Mouse (Mus musculus) heart, adult 2 months (tissue): ENCODE data around the gene Rnf150. TPM values are rescaled to one million over a fixed set of nuclear protein-coding genes. Genes with fewer than 3 reads are reported as not detected.

Experiments used
- DNase-seq, 2 experiments: peaks; one replicate each; pipeline ENCODE4 v3.0.0; 2021
- H3K27ac ChIP-seq: fragments of 200-600 bp; 2 replicates; pipeline ENCODE4 v1.8.1; 2022
- H3K27me3 ChIP-seq: fragments of 200-500 bp; 2 replicates; pipeline ENCODE4 v1.6.1; 2012; ENCODE audit warnings: mild to moderate bottlenecking, low read length, inconsistent platforms, mixed read lengths; ENCODE audit not compliant: control insufficient read depth, insufficient read depth
- H3K36me3 ChIP-seq: fragments of 200-500 bp; 2 replicates; pipeline ENCODE4 v1.6.1; 2012; ENCODE audit warnings: low read length, inconsistent platforms; ENCODE audit not compliant: control insufficient read depth, insufficient read depth
- H3K4me1 ChIP-seq: fragments of 200-500 bp; 2 replicates; pipeline ENCODE4 v1.6.1; 2011; ENCODE audit warnings: low read length; ENCODE audit not compliant: control insufficient read depth, insufficient read depth
- H3K4me3 ChIP-seq: fragments of 200-600 bp; 2 replicates; pipeline ENCODE4 v1.8.1; 2022
- H3K79me2 ChIP-seq: fragments of 200-500 bp; replicated peaks from 2 replicates; pipeline ENCODE4 v1.6.1; 2012; ENCODE audit warnings: mild to moderate bottlenecking, inconsistent platforms, low read length, moderate library complexity, mixed read lengths; ENCODE audit not compliant: control insufficient read depth, insufficient read depth
- H3K9ac ChIP-seq: fragments of 200-500 bp; 2 replicates; pipeline ENCODE4 v1.6.1; 2012; ENCODE audit warnings: low read depth, mild to moderate bottlenecking, control low read depth, inconsistent platforms, low read length, mixed read lengths
- CTCF ChIP-seq: fragments of 200-600 bp; IDR thresholded peaks from 2 replicates; pipeline ENCODE4 v1.8.1; 2022; ENCODE audit warnings: antibody characterized with exemption, mild to moderate bottlenecking, moderate library complexity
- EP300 ChIP-seq: fragments of 200-500 bp; IDR thresholded peaks from 2 replicates; pipeline ENCODE4 v1.6.1; 2011; ENCODE audit warnings: low read depth, low read length, control low read depth; ENCODE audit not compliant: insufficient read depth
- POLR2A ChIP-seq: fragments of 200-500 bp; IDR thresholded peaks from 2 replicates; pipeline ENCODE4 v1.6.1; 2011; ENCODE audit warnings: mild to moderate bottlenecking, low read depth, low read length, control low read depth; ENCODE audit not compliant: insufficient read depth
- WGBS: fragments of 180-500 bp; shearing (Covaris S2); methylation state at CpG from one replicate; pipeline ENCODE4 v1.1.7; 2018; 5-methylcytosine and 5-hydroxymethylcytosine counted together
- intact Hi-C: fragments of 180-260 bp; cut with DNase I; formaldehyde crosslinking; loops from one replicate; pipeline ENCODE4 v1.15.1; 2025
- polyA plus RNA-seq: library from polyadenylated mRNA; depleted of rRNA; stranded (reverse); fragments of >200 nt; gene quantifications from 2 replicates; pipeline ENCODE4 v1.2.3, GENCODE M21; 2012
- total RNA-seq, 2 experiments: library from RNA; stranded (reverse); gene quantifications; 2 replicates each; pipeline ENCODE4 v1.2.3; 2021

The Rnf150 gene
- total and polyA plus RNA-seq, 3 experiments, result 6.6 to 14.2 (median 12.2) TPM

DNA sequence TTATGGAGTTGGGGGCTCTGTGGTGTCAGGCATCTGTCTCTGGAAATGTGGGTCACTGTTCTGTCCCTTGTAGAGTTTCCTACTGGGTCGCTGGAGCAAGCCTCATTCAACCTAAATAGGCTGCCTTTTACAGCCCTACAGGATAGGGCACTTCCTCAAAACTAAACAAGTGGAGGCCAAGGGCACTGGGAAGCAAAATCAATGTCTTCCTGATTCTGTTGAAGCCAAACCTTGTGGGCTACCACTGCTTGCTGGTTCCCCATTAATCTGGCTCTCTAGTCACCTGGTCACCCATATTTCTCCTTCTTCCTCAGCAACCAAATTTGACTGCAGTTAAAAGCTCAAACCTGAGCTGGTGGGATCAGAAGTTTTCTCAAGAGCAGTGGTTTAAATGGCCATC lies 19.5 kb upstream of the Rnf150 start:
- Histone ChIP-seq H3K36me3 (no peaks in the 10 kb centered on the region), H3K4me1 (no peaks in the 10 kb centered on the region), H3K9ac (no peak overlapping the region), H3K27me3 (no peaks in the 10 kb centered on the region), H3K4me3 (no peak overlapping the region), H3K27ac (no peak overlapping the region), H3K79me2 (no peaks in the 10 kb centered on the region; the same call in 1 of the 2 replicates)
- 14% methylated on average over 1 of the region's 1 CpGs for WGBS
- no peak for DNase-seq
- TF ChIP-seq EP300, result no peak
- no peak for TF ChIP-seq POLR2A
- TF ChIP-seq CTCF, result no peak
- intact Hi-C loops, result loop anchor here (10.0 kb wide), 1 partner anchor 1499 kb away; the partner anchor contains the start of gene Inpp4b

DNA sequence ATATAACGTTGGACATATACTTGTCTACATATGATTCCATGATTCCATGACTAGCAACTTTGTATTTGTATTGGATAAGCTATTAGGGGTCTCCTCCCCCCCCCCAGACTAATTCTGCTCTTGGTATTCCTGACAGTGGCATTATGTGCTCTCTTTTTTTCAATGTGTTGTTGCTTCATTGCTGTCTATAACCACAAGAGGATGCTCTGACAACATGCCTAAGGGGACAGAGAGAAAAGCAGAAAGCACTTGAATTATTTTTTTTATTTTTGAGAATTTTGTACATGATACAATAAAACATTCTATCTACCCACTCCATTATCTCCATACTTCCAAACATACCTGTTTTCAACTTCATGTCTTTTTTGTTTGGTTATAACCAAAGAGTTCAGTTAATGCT lies 18.7 kb upstream of the Rnf150 start:
- Histone ChIP-seq H3K4me1 (no peaks in the 10 kb centered on the region), H3K4me3 (no peak overlapping the region), H3K27me3 (no peaks in the 10 kb centered on the region), H3K27ac (no peak overlapping the region), H3K79me2 (no peaks in the 10 kb centered on the region), H3K36me3 (no peaks in the 10 kb centered on the region), H3K9ac (no peak overlapping the region)
- no peak for DNase-seq
- 43% methylated on average over 1 of the region's 1 CpGs for WGBS
- TF ChIP-seq CTCF, result no peak
- TF ChIP-seq POLR2A, result no peak
- TF ChIP-seq EP300, result no peak
- intact Hi-C loops, result loop anchor here (10.0 kb wide), 1 partner anchor 1500 kb away; the partner anchor contains the start of gene Inpp4b

DNA sequence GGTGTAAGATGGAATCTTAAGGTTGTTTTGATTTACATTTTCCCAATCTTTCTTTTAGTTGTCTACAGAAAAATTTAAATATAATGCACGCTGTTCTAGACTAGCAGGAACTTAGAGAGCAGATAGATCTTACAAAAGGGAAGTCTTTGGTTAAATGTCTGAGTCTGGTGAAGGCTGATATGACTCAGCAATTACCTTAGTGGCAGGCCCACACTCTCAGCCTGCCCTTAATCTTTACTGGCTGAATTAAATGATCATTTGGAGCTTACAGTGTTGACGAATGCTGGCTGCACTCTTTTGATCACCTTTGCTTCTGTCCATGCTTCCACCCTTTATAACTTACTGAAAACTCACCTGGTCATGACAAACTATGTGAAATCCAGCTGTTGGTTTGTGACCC lies 17.1 kb upstream of the Rnf150 start:
- TF ChIP-seq POLR2A (no peak), CTCF (no peak), EP300 (no peak)
- no peak for DNase-seq
- H3K27ac ChIP-seq, result no peak overlapping the region
- WGBS, result 53% methylated on average over 2 of the region's 2 CpGs
- H3K9ac ChIP-seq, result no peak overlapping the region
- no peak overlapping the region for H3K4me3 ChIP-seq
- no peaks in the 10 kb centered on the region for H3K79me2 ChIP-seq
- intact Hi-C loops, result loop anchor here (10.0 kb wide), 1 partner anchor 1501 kb away; the partner anchor contains the start of gene Inpp4b
- no peaks in the 10 kb centered on the region for H3K4me1 ChIP-seq
- H3K36me3 ChIP-seq, result no peaks in the 10 kb centered on the region
- H3K27me3 ChIP-seq, result no peaks in the 10 kb centered on the region

DNA sequence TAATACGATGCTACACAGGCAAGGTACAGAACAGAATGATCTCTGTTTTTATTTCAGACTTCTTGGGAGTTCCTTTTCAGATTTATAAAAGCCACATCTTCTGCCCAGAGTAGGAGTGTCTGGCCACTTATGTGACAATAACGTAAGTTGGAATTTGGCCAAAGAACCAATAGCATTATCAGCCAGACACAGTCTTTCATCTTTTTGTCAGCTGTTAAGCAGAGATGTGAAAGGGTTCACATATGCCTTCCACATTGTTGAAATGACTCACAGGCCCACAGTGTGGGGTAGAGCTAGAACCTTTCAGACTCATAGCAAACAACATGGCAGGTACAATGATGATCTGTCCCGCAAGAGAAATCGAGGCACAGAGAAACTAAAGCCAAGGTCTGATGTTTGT lies 16.4 kb upstream of the Rnf150 start:
- TF ChIP-seq EP300, result no peak
- TF ChIP-seq POLR2A, result no peak
- TF ChIP-seq CTCF, result no peak
- Histone ChIP-seq H3K79me2 (no peaks in the 10 kb centered on the region), H3K4me3 (no peak overlapping the region), H3K9ac (no peak overlapping the region), H3K27ac (no peak overlapping the region), H3K27me3 (no peaks in the 10 kb centered on the region), H3K36me3 (no peaks in the 10 kb centered on the region), H3K4me1 (no peaks in the 10 kb centered on the region)
- WGBS, result 56% methylated on average over 4 of the region's 4 CpGs
- no peak for DNase-seq
- intact Hi-C loops, result loop anchor here (10.0 kb wide), 1 partner anchor 1502 kb away; the partner anchor contains the start of gene Inpp4b

DNA sequence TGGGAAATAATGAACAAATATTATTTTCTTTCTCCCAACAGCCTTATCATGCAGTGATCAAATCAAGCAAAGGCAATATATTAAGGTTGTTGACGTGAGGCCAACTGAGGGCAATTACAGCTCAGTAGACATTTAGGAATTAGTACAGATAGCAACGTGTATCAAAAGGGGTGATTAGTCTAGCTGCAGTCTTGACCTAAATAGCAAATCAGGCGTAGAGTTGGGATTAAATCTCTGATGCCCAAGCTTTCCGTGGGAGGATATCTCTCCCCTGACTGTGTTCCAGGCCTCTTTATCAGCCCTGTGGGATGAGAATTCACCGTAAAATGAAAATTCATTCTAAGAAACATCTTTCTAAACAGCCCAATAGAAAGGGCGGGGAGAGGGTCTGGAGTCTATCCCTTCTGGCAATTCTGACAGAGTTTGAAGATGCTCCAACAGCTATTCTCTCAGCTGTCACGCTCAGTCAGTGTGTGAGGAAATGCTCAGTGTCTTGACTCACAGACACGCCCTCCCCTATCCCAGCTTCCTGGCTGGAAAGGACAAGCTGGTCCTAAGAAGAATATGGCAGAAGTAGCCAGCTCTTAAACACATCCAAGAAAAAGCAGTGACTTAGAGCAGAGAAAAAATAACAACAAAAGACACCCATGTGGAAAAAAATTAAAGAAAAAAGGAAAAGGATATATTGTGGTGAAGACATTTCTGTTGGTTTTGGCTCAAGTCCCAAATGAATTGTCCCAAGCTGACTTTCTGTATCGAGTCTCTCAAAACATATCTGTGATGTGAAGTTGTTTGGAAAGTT lies 4.4 kb upstream of the Rnf150 start:
- peak in 1 of 2 experiments; percentile 37 for DNase-seq
- Histone ChIP-seq H3K4me3 (no peak overlapping the region), H3K79me2 (no peaks in the 10 kb centered on the region), H3K36me3 (no peaks in the 10 kb centered on the region), H3K4me1 (peaks cover 3% of the 10 kb centered on the region; the same call in 1 of the 2 replicates), H3K9ac (no peak overlapping the region), H3K27ac (no peak overlapping the region), H3K27me3 (no peaks in the 10 kb centered on the region)
- intact Hi-C loops, result no loop called here
- 46% methylated on average over 9 of the region's 9 CpGs for WGBS
- TF ChIP-seq EP300 (no peak), CTCF (no peak), POLR2A (no peak)

DNA sequence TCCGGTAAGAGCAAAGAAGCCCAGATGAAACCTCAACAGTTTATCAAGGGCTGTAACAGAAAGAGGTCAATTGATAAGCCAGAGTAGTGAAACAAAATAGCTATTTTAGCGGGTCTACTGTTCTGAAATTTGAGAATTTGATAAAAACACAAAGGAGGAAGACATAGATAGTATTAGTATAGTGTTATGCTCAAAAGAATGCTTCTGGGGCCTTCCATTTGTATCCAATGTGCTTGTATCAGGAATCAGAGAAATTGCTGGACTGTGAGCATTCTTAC lies 3.9 kb upstream of the Rnf150 start:
- intact Hi-C loops, result no loop called here
- no peak for DNase-seq
- Histone ChIP-seq H3K27ac (no peak overlapping the region), H3K79me2 (no peaks in the 10 kb centered on the region), H3K9ac (no peak overlapping the region), H3K4me3 (no peak overlapping the region), H3K36me3 (no peaks in the 10 kb centered on the region), H3K4me1 (peaks cover 3% of the 10 kb centered on the region; the same call in 1 of the 2 replicates), H3K27me3 (no peaks in the 10 kb centered on the region)
- WGBS, result 19% methylated on average over 2 of the region's 2 CpGs
- no peak for TF ChIP-seq CTCF
- TF ChIP-seq EP300, result no peak
- TF ChIP-seq POLR2A, result no peak
